Mouse (Mus musculus): ENCODE measurements around the gene Gadd45g.
A peak's percentile ranks its signal among the peaks of the same experiment; 100 is the strongest.

GRCm38 (mm10) chr13:51849241-51850033 is 3.0 kb downstream of the Gadd45g start:
- no peak for TF ChIP-seq CTCF (IDR thresholded peaks at IDR 0.05; ENCODE audit: borderline replicate concordance, insufficient read depth, low read length)
- TF ChIP-seq POLR2A (IDR thresholded peaks at IDR 0.05; ENCODE audit: low read depth, low read length): peak; percentile 62
